Mouse (Mus musculus): ENCODE results near the gene Nagpa.

DNA sequence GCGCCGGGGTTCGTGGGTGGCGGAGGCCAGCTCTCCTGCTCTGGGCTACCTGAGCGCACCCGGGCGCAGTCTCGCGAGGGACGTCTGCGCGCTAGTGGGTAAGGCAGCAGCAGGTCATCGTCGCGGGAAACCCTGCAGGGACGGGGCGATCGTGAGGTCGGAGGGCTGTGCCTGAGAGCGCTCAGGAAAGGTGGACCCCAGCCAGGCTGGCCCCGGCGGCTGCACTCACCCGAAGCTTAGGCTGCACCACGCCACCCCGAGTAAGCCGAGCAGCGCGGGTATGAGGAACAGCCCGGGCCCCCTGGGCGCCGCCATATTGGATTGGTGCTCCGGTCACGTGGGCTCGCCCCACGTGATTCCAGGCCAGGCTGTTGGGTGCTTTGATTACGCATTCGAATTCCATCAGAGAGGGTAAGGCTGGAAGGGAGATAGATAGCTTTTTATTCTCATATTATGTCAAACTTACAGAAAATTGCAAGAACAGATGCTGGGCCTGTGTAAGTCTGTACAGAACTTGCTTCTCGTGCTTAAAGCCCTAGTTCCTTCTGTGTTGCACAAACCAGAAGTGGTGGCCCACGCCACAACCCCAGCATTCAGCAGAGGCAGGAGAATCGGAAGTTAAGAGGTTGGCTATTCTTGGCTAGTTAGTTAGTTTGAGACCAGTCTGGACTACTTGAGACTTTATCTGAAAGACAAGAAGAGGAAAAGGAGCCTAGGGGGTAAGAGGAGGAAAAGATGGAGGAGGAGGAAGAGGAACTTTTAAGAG, at the start of gene Nagpa:
- TF ChIP-seq GATA1 (IDR thresholded peaks at IDR 0.05; ENCODE audit: low read length), result no peak
- no peak for TF ChIP-seq TAL1 (IDR thresholded peaks at IDR 0.05; ENCODE audit: low read length)
